Mouse (Mus musculus): Measurements from ENCODE around the gene Mgat3. TPM values are rescaled to one million over a fixed set of nuclear protein-coding genes. Genes with fewer than 3 reads are reported as not detected.

The Mgat3 gene
- polyA plus RNA-seq, 1 experiment from 2014 or later: 12.3 TPM

DNA sequence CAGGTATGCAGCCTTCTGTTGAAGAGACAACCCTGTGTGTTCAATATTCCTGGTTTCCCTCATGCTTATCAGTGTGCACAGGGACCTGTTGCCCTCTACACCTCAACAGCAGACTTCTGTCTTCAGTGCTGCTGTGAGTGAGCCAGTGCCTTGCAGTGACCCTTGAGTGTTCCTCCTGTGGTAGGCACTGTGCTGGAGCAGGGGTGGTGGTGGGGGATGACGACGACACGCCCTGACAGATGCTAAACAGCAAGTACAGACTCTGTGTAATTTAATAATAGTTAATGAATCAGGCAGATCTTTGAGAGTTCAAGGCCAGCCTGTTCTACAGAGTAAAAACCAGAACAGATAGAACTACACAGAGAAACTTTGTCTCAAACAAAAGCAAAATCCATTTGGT, 36.9 kb upstream of the Mgat3 start:
- 99% methylated on average over 3 of the region's 3 CpGs for WGBS
- Histone ChIP-seq H3K9ac (replicated peaks) (no peak overlapping the region), H3K27ac (no peak overlapping the region), H3K4me1 (replicated peaks) (peaks cover 30% of the 10 kb centered on the region), H3K36me3 (peaks cover 18% of the 10 kb centered on the region), H3K4me3 (replicated peaks) (no peak overlapping the region), H3K4me2 (replicated peaks) (no peak overlapping the region), H3K9me3 (no peaks in the 10 kb centered on the region), H3K27me3 (no peaks in the 10 kb centered on the region)
- no peak for ATAC-seq

DNA sequence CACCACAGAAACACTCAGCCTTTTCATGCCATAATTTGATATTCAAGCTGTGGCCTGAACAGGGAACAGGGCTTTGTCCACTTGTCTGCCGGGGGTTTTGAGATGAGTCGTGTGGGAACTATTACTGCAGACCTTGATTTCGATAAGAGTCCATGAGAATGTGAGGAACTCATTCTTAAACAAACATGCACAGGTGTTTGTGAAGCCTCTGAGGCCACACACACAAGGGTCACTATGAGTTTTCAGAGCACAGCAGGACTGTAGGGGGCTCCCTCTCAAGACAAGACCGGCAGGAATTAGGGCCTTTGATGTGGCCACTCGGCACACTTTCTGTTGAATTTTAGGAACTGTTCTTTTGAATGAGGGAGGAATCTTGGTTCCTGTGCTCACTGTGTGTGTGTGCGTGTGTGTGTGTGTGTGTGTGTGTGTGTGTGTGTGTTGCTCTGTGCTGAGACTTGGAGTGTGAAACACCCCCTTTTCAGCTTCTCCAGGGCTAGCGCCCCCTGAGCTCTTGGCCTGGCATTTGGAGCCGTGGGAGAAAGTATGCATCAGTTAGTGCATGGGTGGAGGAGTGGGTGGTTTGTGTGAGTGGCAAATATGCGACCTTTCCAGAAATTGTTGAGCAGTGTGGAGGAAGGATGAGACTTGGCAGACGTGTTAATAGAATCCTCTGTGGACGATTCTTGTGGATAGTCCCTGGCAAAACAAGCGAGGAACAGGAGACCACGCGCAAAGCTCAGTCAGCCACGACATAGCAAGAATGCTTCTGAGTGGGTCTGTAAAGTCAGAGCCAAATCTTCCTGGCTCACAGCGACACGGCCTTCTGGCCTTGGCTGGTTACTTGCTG, 35.4 kb upstream of the Mgat3 start:
- Histone ChIP-seq H3K9me3 (no peaks in the 10 kb centered on the region), H3K36me3 (peaks cover 27% of the 10 kb centered on the region), H3K4me1 (replicated peaks) (peaks cover 28% of the 10 kb centered on the region), H3K9ac (replicated peaks) (no peak overlapping the region), H3K27ac (peak overlapping the region; percentile 5; the same call in 1 of the 2 replicates), H3K27me3 (no peaks in the 10 kb centered on the region), H3K4me2 (replicated peaks) (no peak overlapping the region), H3K4me3 (replicated peaks) (no peak overlapping the region)
- ATAC-seq: no peak
- 70% methylated on average over 17 of the region's 17 CpGs for WGBS

DNA sequence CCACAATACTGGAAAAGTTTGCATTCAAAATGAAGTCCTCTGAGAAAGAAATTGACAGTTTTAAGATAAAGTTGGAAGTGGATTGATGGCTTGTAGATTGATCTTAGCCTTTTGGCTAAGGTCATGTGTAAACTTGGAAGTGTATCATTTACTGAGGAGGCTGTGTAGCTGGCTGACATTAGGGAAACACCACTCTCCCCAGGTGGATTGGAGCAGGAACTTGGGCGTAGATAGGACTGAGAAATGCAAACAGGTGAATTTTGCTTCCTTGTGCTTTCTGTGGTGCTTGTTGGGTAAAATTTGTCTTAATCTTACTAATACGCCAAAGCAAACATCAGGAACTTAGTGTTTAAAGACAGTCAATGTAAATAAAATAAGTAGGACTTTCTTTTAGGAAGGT, 33.2 kb upstream of the Mgat3 start:
- Histone ChIP-seq H3K4me1 (replicated peaks) (peaks cover 13% of the 10 kb centered on the region), H3K27ac (no peak overlapping the region), H3K36me3 (peaks cover 33% of the 10 kb centered on the region), H3K27me3 (no peaks in the 10 kb centered on the region), H3K4me2 (replicated peaks) (no peak overlapping the region), H3K9ac (replicated peaks) (no peak overlapping the region), H3K9me3 (no peaks in the 10 kb centered on the region), H3K4me3 (replicated peaks) (no peak overlapping the region)
- WGBS: 95% methylated on average over 2 of the region's 2 CpGs
- ATAC-seq: no peak

DNA sequence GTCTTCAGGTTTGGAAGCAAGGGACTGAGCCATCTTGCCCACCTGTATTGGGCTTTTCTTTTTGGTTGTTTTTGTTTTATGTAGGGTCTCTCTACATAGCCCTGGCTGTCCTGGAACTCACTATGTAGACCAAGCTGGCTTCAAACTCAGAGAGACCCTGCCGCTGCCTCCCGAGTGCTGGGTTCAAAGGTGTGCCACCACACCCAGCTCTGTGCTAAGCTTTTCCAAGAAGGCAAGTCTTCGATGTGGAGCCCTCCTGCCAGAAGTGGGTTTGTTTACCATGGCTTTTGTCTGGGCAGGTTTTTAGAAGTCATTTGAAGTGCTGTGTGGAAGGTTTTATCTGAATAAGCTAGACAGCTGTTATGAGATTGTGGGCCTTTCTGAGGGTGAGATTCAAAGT, 32.6 kb upstream of the Mgat3 start:
- H3K9me3 ChIP-seq: no peaks in the 10 kb centered on the region
- ATAC-seq: no peak
- no peak overlapping the region for H3K4me3 ChIP-seq (replicated peaks)
- no peak overlapping the region for H3K4me2 ChIP-seq (replicated peaks)
- H3K4me1 ChIP-seq (replicated peaks): peaks cover 13% of the 10 kb centered on the region
- H3K27ac ChIP-seq: no peak overlapping the region
- 98% methylated on average over 3 of the region's 3 CpGs for WGBS
- H3K9ac ChIP-seq (replicated peaks): no peak overlapping the region
- H3K27me3 ChIP-seq: no peaks in the 10 kb centered on the region
- H3K36me3 ChIP-seq: peaks cover 33% of the 10 kb centered on the region

DNA sequence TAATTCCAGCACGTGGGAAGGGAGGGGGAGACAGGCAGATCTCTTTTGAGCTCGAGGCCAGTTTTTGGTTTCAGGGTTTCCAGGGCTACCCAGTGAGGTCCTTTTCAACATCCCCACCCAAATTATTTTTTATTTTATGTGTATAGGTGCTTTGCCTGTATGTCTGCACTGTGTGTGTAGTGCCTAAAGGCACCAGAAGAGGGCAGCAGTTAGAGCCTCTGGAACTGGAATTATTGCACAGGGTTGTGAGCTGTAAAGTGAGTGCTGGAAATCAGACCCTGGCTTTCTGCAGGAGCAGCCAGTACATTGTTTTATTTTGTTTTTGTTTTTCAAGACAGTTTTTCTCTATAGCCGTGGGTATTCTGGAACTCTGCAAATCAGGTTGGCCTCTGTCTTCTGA, 31.4 kb upstream of the Mgat3 start:
- WGBS: 97% methylated on average over 3 of the region's 3 CpGs
- Histone ChIP-seq H3K27ac (no peak overlapping the region), H3K9ac (replicated peaks) (no peak overlapping the region), H3K4me3 (replicated peaks) (no peak overlapping the region), H3K9me3 (no peaks in the 10 kb centered on the region), H3K36me3 (peaks cover 33% of the 10 kb centered on the region), H3K4me2 (replicated peaks) (no peak overlapping the region), H3K27me3 (no peaks in the 10 kb centered on the region), H3K4me1 (replicated peaks) (peaks cover 24% of the 10 kb centered on the region)
- no peak for ATAC-seq

DNA sequence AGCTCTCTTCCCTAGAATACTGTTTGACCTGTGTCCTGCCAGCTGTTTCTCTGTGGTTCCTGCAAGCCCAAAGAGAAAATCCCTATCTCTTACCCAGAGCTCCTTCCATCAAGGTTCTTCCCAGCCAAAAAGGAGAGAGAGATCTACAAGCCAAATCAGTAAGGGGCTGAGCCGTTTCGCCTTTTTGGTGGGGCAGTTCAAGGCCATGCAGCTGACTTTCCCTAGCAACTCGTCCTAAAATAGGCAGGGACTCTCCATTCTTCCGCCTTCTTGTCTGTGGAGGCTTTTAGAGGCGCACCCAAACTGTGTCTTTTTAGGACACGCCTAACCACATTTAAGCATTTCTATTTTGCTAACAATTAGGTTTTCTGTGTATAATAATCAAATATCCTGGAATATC, 29.8 kb upstream of the Mgat3 start:
- Histone ChIP-seq H3K27ac (no peak overlapping the region), H3K4me3 (replicated peaks) (no peak overlapping the region), H3K27me3 (no peaks in the 10 kb centered on the region), H3K9me3 (no peaks in the 10 kb centered on the region), H3K4me2 (replicated peaks) (no peak overlapping the region), H3K36me3 (peaks cover 37% of the 10 kb centered on the region), H3K9ac (replicated peaks) (no peak overlapping the region), H3K4me1 (replicated peaks) (peaks cover 16% of the 10 kb centered on the region)
- no peak for ATAC-seq
- WGBS: 93% methylated on average over 6 of the region's 6 CpGs

DNA sequence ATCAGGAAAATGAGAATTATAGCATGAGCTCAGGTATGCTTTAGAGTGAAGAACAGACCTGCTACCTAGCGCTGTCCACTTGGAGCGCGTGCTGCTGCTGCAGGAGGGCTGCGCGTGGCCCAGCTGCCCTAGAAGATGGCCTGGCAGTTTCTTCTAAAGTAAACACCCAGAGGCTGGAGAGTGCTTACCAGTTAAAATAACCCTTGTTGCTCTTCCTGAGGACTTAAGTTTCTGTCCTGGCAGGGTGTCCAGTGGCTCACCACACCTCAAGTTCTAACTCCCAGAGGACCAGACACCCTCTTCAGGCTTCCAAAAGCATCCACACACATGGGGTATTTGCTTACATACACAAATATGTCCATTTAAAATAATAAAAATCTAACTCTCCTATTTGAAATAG, 28.1 kb upstream of the Mgat3 start:
- Histone ChIP-seq H3K27ac (no peak overlapping the region), H3K9me3 (no peaks in the 10 kb centered on the region), H3K36me3 (peaks cover 50% of the 10 kb centered on the region), H3K4me2 (replicated peaks) (no peak overlapping the region), H3K9ac (replicated peaks) (no peak overlapping the region), H3K4me3 (replicated peaks) (no peak overlapping the region), H3K4me1 (replicated peaks) (peaks cover 16% of the 10 kb centered on the region), H3K27me3 (no peaks in the 10 kb centered on the region)
- no peak for ATAC-seq
- 96% methylated on average over 5 of the region's 5 CpGs for WGBS

DNA sequence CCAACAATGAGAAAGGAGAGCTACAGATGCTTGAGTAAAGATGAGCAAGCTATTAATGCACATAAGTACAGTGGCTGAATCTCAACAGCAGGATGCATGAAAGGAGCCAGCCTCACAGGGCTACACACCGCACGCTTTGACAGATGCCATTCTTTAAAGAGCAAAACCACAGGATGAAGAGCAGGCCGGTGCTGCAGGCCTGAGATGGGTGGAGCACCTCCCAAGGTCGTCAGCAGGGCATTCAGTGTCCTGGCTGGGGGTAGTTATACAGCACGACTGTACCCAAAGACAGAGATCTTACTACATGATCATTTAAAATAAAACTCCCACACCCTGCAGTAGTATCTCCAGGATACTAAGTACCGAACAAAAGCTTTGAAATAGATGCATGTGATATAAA, 27.4 kb upstream of the Mgat3 start:
- Histone ChIP-seq H3K4me3 (replicated peaks) (no peak overlapping the region), H3K9ac (replicated peaks) (no peak overlapping the region), H3K4me1 (replicated peaks) (peaks cover 16% of the 10 kb centered on the region), H3K27me3 (no peaks in the 10 kb centered on the region), H3K4me2 (replicated peaks) (no peak overlapping the region), H3K9me3 (no peaks in the 10 kb centered on the region), H3K27ac (peak overlapping the region; percentile 32; the same call in 1 of the 2 replicates), H3K36me3 (peaks cover 51% of the 10 kb centered on the region)
- WGBS: 64% methylated on average over 6 of the region's 6 CpGs
- no peak for ATAC-seq

DNA sequence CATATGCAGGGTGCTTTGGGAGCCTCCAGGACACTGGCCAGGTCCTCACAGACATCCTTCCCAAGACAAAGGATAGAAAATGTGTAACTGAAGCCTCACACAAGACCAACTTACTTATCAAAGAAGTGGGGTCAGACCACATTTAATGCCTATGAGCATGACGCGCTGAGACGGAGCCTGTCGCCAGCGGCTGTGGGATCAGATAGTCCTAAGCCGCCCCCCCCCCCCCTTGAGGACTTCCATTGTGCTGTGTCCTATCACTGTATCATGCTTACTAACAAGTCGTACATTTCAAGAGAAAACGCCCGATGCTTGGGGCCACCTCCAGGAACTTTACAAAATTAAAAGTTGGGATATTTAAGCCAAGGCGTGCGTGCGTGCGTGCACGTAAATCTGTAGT, 26.4 kb upstream of the Mgat3 start:
- Histone ChIP-seq H3K4me2 (replicated peaks) (no peak overlapping the region), H3K27me3 (no peaks in the 10 kb centered on the region), H3K4me3 (replicated peaks) (no peak overlapping the region), H3K9ac (replicated peaks) (0 out of 2 replicates have a peak overlapping the region, but pooled peaks have one; percentile 6), H3K27ac (0 out of 2 replicates have a peak overlapping the region, but pooled peaks have one; percentile 19), H3K36me3 (peaks cover 50% of the 10 kb centered on the region), H3K9me3 (no peaks in the 10 kb centered on the region), H3K4me1 (replicated peaks) (peaks cover 16% of the 10 kb centered on the region)
- no peak for ATAC-seq
- WGBS: 72% methylated on average over 14 of the region's 14 CpGs

DNA sequence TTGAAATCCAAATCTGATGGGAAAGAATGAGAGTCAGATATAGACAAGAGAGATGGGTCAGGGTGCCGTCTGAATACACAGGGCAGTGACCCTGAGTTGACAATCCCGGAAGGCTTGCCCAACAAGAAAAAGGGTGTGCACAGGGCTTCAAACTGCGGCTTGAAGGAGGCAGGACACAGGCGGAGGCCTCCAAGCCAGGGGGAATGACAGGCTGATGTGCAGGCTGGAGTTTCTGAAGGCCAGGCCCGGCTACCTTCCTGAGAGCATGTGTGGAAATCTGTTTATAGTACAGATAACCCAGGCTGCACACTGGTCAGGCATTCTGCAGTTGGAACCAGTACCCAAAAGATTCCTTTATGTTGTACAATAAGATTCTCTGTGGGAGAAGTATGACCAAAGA, 26.0 kb upstream of the Mgat3 start:
- H3K27ac ChIP-seq: 0 out of 2 replicates have a peak overlapping the region, but pooled peaks have one; percentile 19
- no peak overlapping the region for H3K4me2 ChIP-seq (replicated peaks)
- H3K36me3 ChIP-seq: peaks cover 52% of the 10 kb centered on the region
- no peaks in the 10 kb centered on the region for H3K27me3 ChIP-seq
- peaks cover 16% of the 10 kb centered on the region for H3K4me1 ChIP-seq (replicated peaks)
- ATAC-seq: no peak
- no peak overlapping the region for H3K4me3 ChIP-seq (replicated peaks)
- 69% methylated on average over 5 of the region's 5 CpGs for WGBS
- H3K9me3 ChIP-seq: no peaks in the 10 kb centered on the region
- H3K9ac ChIP-seq (replicated peaks): no peak overlapping the region

DNA sequence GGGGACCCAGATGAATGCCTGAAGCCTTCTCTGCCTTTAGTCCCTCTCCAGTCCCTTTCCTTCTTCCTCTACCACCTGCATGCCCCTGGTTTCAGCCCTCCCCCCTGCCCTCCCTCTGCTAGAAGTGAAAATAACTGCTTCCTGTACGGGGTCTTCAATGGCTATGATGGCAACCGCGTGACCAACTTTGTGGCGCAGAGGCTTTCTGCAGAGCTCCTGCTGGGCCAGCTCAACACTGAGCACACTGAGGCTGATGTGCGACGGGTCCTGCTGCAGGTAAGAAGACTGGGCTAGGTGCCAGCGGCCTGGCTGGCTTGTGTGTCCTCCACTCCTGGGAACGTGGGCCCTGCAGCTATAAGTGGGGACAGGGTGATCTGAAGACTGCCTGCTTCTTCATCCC, 25.0 kb upstream of the Mgat3 start:
- WGBS: 89% methylated on average over 8 of the region's 8 CpGs
- Histone ChIP-seq H3K9me3 (no peaks in the 10 kb centered on the region), H3K27ac (no peak overlapping the region), H3K4me3 (replicated peaks) (no peak overlapping the region), H3K27me3 (no peaks in the 10 kb centered on the region), H3K36me3 (peaks cover 57% of the 10 kb centered on the region), H3K4me2 (replicated peaks) (no peak overlapping the region), H3K4me1 (replicated peaks) (peaks cover 16% of the 10 kb centered on the region), H3K9ac (replicated peaks) (no peak overlapping the region)
- no peak for ATAC-seq

DNA sequence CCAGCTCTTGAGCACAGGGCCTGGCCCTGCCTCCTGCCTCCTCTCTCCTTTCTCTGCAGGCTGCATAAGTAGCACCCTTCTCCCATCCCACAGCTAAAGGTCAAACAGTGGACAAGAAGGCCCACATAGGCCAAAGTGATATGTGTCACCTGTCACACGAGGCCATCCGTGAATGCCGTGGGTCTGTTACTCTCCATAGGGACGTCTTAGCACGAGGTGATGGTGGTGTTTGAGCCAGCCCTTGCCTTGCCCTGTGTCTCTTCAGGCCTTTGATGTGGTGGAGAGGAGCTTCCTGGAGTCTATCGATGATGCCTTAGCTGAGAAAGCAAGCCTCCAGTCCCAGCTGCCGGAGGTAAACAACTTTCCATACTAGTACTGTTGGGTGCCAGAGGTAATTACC, 24.0 kb upstream of the Mgat3 start:
- H3K36me3 ChIP-seq: peaks cover 64% of the 10 kb centered on the region
- no peak for ATAC-seq

DNA sequence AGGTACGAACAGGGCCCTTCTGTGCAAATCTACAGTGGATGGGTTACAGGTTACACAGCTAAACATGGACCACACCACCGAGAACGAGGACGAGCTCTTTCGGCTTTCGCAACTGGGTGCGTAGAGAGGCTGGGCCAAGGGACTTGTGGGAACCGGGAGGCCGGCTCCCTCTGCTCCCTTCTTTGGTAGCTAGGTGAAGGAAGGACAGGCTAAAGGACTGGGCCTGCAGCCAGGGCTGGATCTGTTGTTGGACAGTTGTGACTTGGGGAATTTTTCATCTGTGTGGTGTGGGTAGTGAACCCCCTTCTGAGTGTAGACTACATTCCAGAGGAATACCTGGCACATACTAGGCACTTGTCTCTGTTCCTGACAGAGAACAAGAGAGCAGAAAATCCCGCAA, 20.9 kb upstream of the Mgat3 start:
- H3K9ac ChIP-seq (replicated peaks): no peak overlapping the region
- H3K4me1 ChIP-seq (replicated peaks): no peaks in the 10 kb centered on the region
- H3K4me2 ChIP-seq (replicated peaks): no peak overlapping the region
- H3K9me3 ChIP-seq: no peaks in the 10 kb centered on the region
- 93% methylated on average over 10 of the region's 10 CpGs for WGBS
- no peaks in the 10 kb centered on the region for H3K27me3 ChIP-seq
- ATAC-seq: no peak
- H3K4me3 ChIP-seq (replicated peaks): no peak overlapping the region
- H3K27ac ChIP-seq: no peak overlapping the region
- H3K36me3 ChIP-seq: peaks cover 95% of the 10 kb centered on the region

More for the DNA sequence above, 24.0 kb upstream of the Mgat3 start:
- H3K27me3 ChIP-seq: no peaks in the 10 kb centered on the region
- WGBS: 95% methylated on average over 7 of the region's 7 CpGs
- H3K27ac ChIP-seq: no peak overlapping the region
- no peak overlapping the region for H3K9ac ChIP-seq (replicated peaks)
- H3K4me3 ChIP-seq (replicated peaks): no peak overlapping the region
- no peak overlapping the region for H3K4me2 ChIP-seq (replicated peaks)
- peaks cover 16% of the 10 kb centered on the region for H3K4me1 ChIP-seq (replicated peaks)
- H3K9me3 ChIP-seq: no peaks in the 10 kb centered on the region
